Mouse (Mus musculus) kidney, embryonic 16.5 days (tissue): Measurements from ENCODE around the gene Rnf222. TPM values are rescaled to one million over a fixed set of nuclear protein-coding genes. Genes with fewer than 3 reads are reported as not detected.

ENCODE experiments used
- ATAC-seq: fragments of 200-750 bp; cut with Nextera tagmentation; 2 replicates; pipeline ENCODE4 v1.8.0; 2017; ENCODE audit warnings: moderate TSS enrichment; ENCODE audit not compliant: low FRiP score, low TSS enrichment
- H3K27ac ChIP-seq: fragments of 300-500 bp; sonication (generic); 2 replicates; pipeline ENCODE4 v1.5.1; 2014; ENCODE audit warnings: low read length
- H3K27me3 ChIP-seq: fragments of 300-500 bp; sonication (generic); 2 replicates; pipeline ENCODE4 v1.6.1; 2014; ENCODE audit warnings: low read length, control low read depth, mixed read lengths; ENCODE audit not compliant: insufficient read depth
- H3K36me3 ChIP-seq: fragments of 300-500 bp; sonication (generic); 2 replicates; pipeline ENCODE4 v1.6.1; 2014; ENCODE audit warnings: low read length, control low read depth, mixed read lengths; ENCODE audit not compliant: insufficient read depth
- H3K4me1 ChIP-seq: fragments of 300-500 bp; sonication (generic); 2 replicates; pipeline ENCODE4 v1.6.1; 2014; ENCODE audit warnings: low read length, control low read depth, mixed read lengths; ENCODE audit not compliant: insufficient read depth
- H3K4me2 ChIP-seq: fragments of 300-500 bp; sonication (generic); replicated peaks from 2 replicates; pipeline ENCODE4 v1.6.1; 2014; ENCODE audit warnings: low read depth, low read length
- H3K4me3 ChIP-seq: fragments of 300-500 bp; sonication (generic); 2 replicates; pipeline ENCODE4 v1.5.1; 2014; ENCODE audit warnings: mild to moderate bottlenecking, low read length
- H3K9ac ChIP-seq: fragments of 300-500 bp; sonication (generic); replicated peaks from 2 replicates; pipeline ENCODE4 v1.6.1; 2014; ENCODE audit warnings: low read length
- H3K9me3 ChIP-seq: fragments of 300-500 bp; sonication (generic); 2 replicates; pipeline ENCODE4 v1.6.1; 2016; ENCODE audit warnings: low read length, control low read depth
- WGBS: fragments of 180-500 bp; shearing (Covaris S2); extraction: QIAGEN DNeasy Blood & Tissue Kit; methylation state at CpG from one replicate; pipeline ENCODE4 v1.1.7; 2014; 5-methylcytosine and 5-hydroxymethylcytosine counted together
- polyA plus RNA-seq: library from polyadenylated mRNA; unstranded; fragments of >200 nt; fragmentation: Nextera tagmentation; extraction: Ambion mirVana; gene quantifications from 2 replicates; pipeline ENCODE4 v1.2.1, GENCODE M21; 2015

The Rnf222 gene
- polyA plus RNA-seq, 1 experiment from 2014 or later: 0.17 TPM

GRCm38 (mm10) chr11:68898790-68899189 lies 10.4 kb downstream of the Rnf222 start:
- no peak overlapping the region for H3K27ac ChIP-seq
- H3K9ac ChIP-seq: no peak overlapping the region
- ATAC-seq: no peak
- H3K36me3 ChIP-seq: peaks cover 13% of the 10 kb centered on the region; the same call in 1 of the 2 replicates
- no peaks in the 10 kb centered on the region for H3K27me3 ChIP-seq
- peaks cover 10% of the 10 kb centered on the region for H3K4me1 ChIP-seq
- no peak overlapping the region for H3K4me2 ChIP-seq
- no peak overlapping the region for H3K4me3 ChIP-seq
- 88% methylated on average over 6 of the region's 6 CpGs for WGBS
- no peaks in the 10 kb centered on the region for H3K9me3 ChIP-seq

- Histone ChIP-seq H3K36me3 (peaks cover 23% of the 10 kb centered on the region; the same call in 1 of the 2 replicates), H3K4me1 (peaks cover 10% of the 10 kb centered on the region), H3K4me3 (no peak overlapping the region), H3K4me2 (no peak overlapping the region), H3K27ac (no peak overlapping the region), H3K27me3 (no peaks in the 10 kb centered on the region), H3K9ac (no peak overlapping the region), H3K9me3 (no peaks in the 10 kb centered on the region)
- WGBS: 83% methylated on average over 8 of the region's 8 CpGs
- no peak for ATAC-seq
Measured at GRCm38 (mm10) chr11:68899815-68900214, 11.5 kb downstream of the Rnf222 start.

GRCm38 (mm10) chr11:68900519-68901350 lies 12.4 kb downstream of the Rnf222 start:
- H3K4me2 ChIP-seq: peak overlapping the region; percentile 58
- H3K9ac ChIP-seq: peak overlapping the region; percentile 68
- peaks cover 32% of the 10 kb centered on the region for H3K36me3 ChIP-seq
- no peak overlapping the region for H3K27ac ChIP-seq
- H3K4me3 ChIP-seq: peak overlapping the region; percentile 100
- 27% methylated on average over 31 of the region's 31 CpGs for WGBS
- peaks cover 10% of the 10 kb centered on the region for H3K4me1 ChIP-seq
- no peaks in the 10 kb centered on the region for H3K27me3 ChIP-seq
- no peaks in the 10 kb centered on the region for H3K9me3 ChIP-seq
- ATAC-seq: peak; percentile 46

GRCm38 (mm10) chr11:68901351-68902046 lies 13.1 kb downstream of the Rnf222 start, which contains the start of gene Rpl26:
Gene Rpl26, plus strand, starts transcription at chr11:68901583.
- Histone ChIP-seq H3K36me3 (peaks cover 39% of the 10 kb centered on the region), H3K4me2 (peak within 1 kb of the TSS; percentile 86), H3K9ac (peak within 1 kb of the TSS; percentile 98), H3K4me3 (peak within 1 kb of the TSS; percentile 100), H3K4me1 (peaks cover 10% of the 10 kb centered on the region), H3K27ac (peak within 1 kb of the TSS; percentile 88), H3K27me3 (no peaks in the 10 kb centered on the region), H3K9me3 (no peaks in the 10 kb centered on the region)
- WGBS: under 1% methylated on average over 52 of the region's 52 CpGs
- ATAC-seq: peak; percentile 88

- WGBS: under 1% methylated on average over 9 of the region's 10 CpGs
- peaks cover 39% of the 10 kb centered on the region for H3K36me3 ChIP-seq
- no peaks in the 10 kb centered on the region for H3K9me3 ChIP-seq
- peak overlapping the region; percentile 98 for H3K9ac ChIP-seq
- peak overlapping the region; percentile 88 for H3K27ac ChIP-seq
- H3K4me3 ChIP-seq: peak overlapping the region; percentile 100
- ATAC-seq: no peak
- peaks cover 10% of the 10 kb centered on the region for H3K4me1 ChIP-seq
- peak overlapping the region; percentile 86 for H3K4me2 ChIP-seq
- no peaks in the 10 kb centered on the region for H3K27me3 ChIP-seq
Measured at GRCm38 (mm10) chr11:68902047-68902364, 13.7 kb downstream of the Rnf222 start.

- H3K27ac ChIP-seq: peak overlapping the region; percentile 88; the same call in 1 of the 2 replicates
- peaks cover 10% of the 10 kb centered on the region for H3K4me1 ChIP-seq
- H3K9me3 ChIP-seq: no peaks in the 10 kb centered on the region
- no peaks in the 10 kb centered on the region for H3K27me3 ChIP-seq
- under 1% methylated on average over 11 of the region's 11 CpGs for WGBS
- peak overlapping the region; percentile 100 for H3K4me3 ChIP-seq
- peak overlapping the region; percentile 98 for H3K9ac ChIP-seq
- H3K36me3 ChIP-seq: peaks cover 39% of the 10 kb centered on the region
- no peak for ATAC-seq
- peak overlapping the region; percentile 86 for H3K4me2 ChIP-seq
Measured at GRCm38 (mm10) chr11:68902367-68902766, 14.0 kb downstream of the Rnf222 start.

GRCm38 (mm10) chr11:68902823-68903222 lies 14.5 kb downstream of the Rnf222 start:
- Histone ChIP-seq H3K27ac (peak overlapping the region; percentile 40; the same call in 1 of the 2 replicates), H3K4me2 (peak overlapping the region; percentile 86), H3K4me1 (peaks cover 10% of the 10 kb centered on the region), H3K9me3 (no peaks in the 10 kb centered on the region), H3K27me3 (no peaks in the 10 kb centered on the region), H3K36me3 (peaks cover 39% of the 10 kb centered on the region), H3K4me3 (peak overlapping the region; percentile 100), H3K9ac (peak overlapping the region; percentile 98)
- no peak for ATAC-seq
- WGBS: 77% methylated on average over 5 of the region's 5 CpGs

- Histone ChIP-seq H3K4me1 (peaks cover 10% of the 10 kb centered on the region), H3K36me3 (peaks cover 39% of the 10 kb centered on the region), H3K9ac (no peak overlapping the region), H3K9me3 (no peaks in the 10 kb centered on the region), H3K4me3 (no peak overlapping the region), H3K4me2 (no peak overlapping the region), H3K27me3 (no peaks in the 10 kb centered on the region), H3K27ac (no peak overlapping the region)
- 94% methylated on average over 2 of the region's 2 CpGs for WGBS
- no peak for ATAC-seq
Measured at GRCm38 (mm10) chr11:68903775-68904174, 15.4 kb downstream of the Rnf222 start.

- ATAC-seq: no peak
- no peak overlapping the region for H3K9ac ChIP-seq
- H3K9me3 ChIP-seq: no peaks in the 10 kb centered on the region
- H3K27ac ChIP-seq: no peak overlapping the region
- 85% methylated on average over 8 of the region's 8 CpGs for WGBS
- peaks cover 39% of the 10 kb centered on the region for H3K36me3 ChIP-seq
- H3K27me3 ChIP-seq: no peaks in the 10 kb centered on the region
- no peak overlapping the region for H3K4me3 ChIP-seq
- peaks cover 10% of the 10 kb centered on the region for H3K4me1 ChIP-seq
- H3K4me2 ChIP-seq: no peak overlapping the region
Measured at GRCm38 (mm10) chr11:68904375-68905137, 16.2 kb downstream of the Rnf222 start.
